Mouse (Mus musculus) heart, embryonic 16.5 days (tissue): ENCODE data around the gene Gm5868. TPM values are rescaled to one million over a fixed set of nuclear protein-coding genes. Genes with fewer than 3 reads are reported as not detected.
A peak's percentile ranks its signal among the peaks of the same experiment; 100 is the strongest.

Experiments used
- ATAC-seq: fragments of 200-750 bp; cut with Nextera tagmentation; replicated peaks from 2 replicates; pipeline ENCODE4 v1.8.0; 2017; ENCODE audit warnings: moderate number of reproducible peaks; ENCODE audit not compliant: insufficient read depth, low FRiP score; ENCODE audit errors: extremely low read depth
- H3K27ac ChIP-seq: fragments of 300-500 bp; sonication (generic); 2 replicates; pipeline ENCODE4 v1.5.1; 2014; ENCODE audit warnings: mild to moderate bottlenecking, low read length, control low read depth, moderate library complexity
- H3K27me3 ChIP-seq: fragments of 300-500 bp; sonication (generic); 2 replicates; pipeline ENCODE4 v1.6.1; 2014; ENCODE audit warnings: low read length, mixed read lengths; ENCODE audit not compliant: control insufficient read depth, insufficient read depth
- H3K36me3 ChIP-seq: fragments of 300-500 bp; sonication (generic); 2 replicates; pipeline ENCODE4 v1.6.1; 2014; ENCODE audit not compliant: control insufficient read depth, insufficient read depth
- H3K4me1 ChIP-seq: fragments of 300-500 bp; sonication (generic); 2 replicates; pipeline ENCODE4 v1.6.1; 2014; ENCODE audit warnings: low read length, mixed read lengths; ENCODE audit not compliant: control insufficient read depth, insufficient read depth
- H3K4me2 ChIP-seq: fragments of 300-500 bp; sonication (generic); 2 replicates; pipeline ENCODE4 v1.6.1; 2014; ENCODE audit warnings: low read depth, mild to moderate bottlenecking, control low read depth, low read length
- H3K4me3 ChIP-seq: fragments of 300-500 bp; sonication (generic); 2 replicates; pipeline ENCODE4 v1.5.1; 2014; ENCODE audit warnings: mild to moderate bottlenecking, control low read depth, low read length
- H3K9ac ChIP-seq: fragments of 300-500 bp; sonication (generic); 2 replicates; pipeline ENCODE4 v1.6.1; 2014; ENCODE audit warnings: low read length, control low read depth
- H3K9me3 ChIP-seq: fragments of 300-500 bp; sonication (generic); replicated peaks from 2 replicates; pipeline ENCODE4 v1.6.1; 2016; ENCODE audit warnings: low read length; ENCODE audit not compliant: control insufficient read depth
- WGBS: fragments of 180-500 bp; shearing (Covaris S2); extraction: QIAGEN DNeasy Blood & Tissue Kit; methylation state at CpG from one replicate; pipeline ENCODE4 v1.1.7; 2014; 5-methylcytosine and 5-hydroxymethylcytosine counted together
- polyA plus RNA-seq: library from polyadenylated mRNA; unstranded; fragments of >200 nt; fragmentation: Nextera tagmentation; extraction: Ambion mirVana; gene quantifications from 2 replicates; pipeline ENCODE4 v1.2.1, GENCODE M21; 2015

Gm5868 gene
- polyA plus RNA-seq, 1 experiment from 2014 or later: 0.21 TPM

DNA sequence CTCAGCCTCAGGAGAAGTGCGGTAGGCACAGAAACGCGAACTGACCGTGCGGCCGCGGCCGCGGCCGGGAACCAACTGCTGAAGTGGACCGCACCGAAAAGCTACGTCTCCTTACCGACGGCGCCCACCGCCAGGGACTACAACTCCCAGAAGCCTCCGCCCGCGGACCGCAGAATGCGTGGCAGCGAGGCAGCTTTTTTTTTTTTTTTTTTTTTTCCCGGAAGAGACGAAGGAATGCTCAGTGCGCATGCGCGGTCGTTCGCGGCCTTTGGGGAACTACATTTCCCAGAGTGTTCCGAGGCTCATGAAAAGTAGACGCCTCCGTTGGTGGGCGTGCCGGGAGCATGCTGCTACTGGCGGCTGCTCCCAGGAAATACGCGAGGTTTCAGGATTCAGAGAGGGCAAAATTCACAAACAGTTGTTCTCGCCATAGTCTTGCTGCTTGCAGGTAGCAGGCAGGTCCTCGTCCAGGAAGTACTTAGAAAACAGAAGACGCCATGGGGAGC is 27.8 kb downstream of the Gm5868 start, which contains the start of gene Nfxl1:
TSS of gene Nfxl1 (minus strand) at position 141 of the 506 bp plus-strand sequence.
- H3K36me3 ChIP-seq: peaks cover 3% of the 10 kb centered on the region; the same call in 1 of the 2 replicates
- H3K4me2 ChIP-seq: peak within 1 kb of the TSS; percentile 77
- peak; percentile 95 for ATAC-seq
- peak within 1 kb of the TSS; percentile 60 for H3K4me3 ChIP-seq
- peak within 1 kb of the TSS; percentile 74 for H3K9ac ChIP-seq
- H3K4me1 ChIP-seq: peaks cover 6% of the 10 kb centered on the region
- no peaks in the 10 kb centered on the region for H3K27me3 ChIP-seq
- under 1% methylated on average over 42 of the region's 42 CpGs for WGBS
- H3K9me3 ChIP-seq: peaks cover 3% of the 10 kb centered on the region; the same call in 1 of the 2 replicates
- H3K27ac ChIP-seq: 0 out of 2 replicates have a peak within 1 kb of the TSS, but pooled peaks have one; percentile 23

GRCm38 (mm10) chr5:72558716-72559526 is 28.4 kb downstream of the Gm5868 start:
- Histone ChIP-seq H3K4me1 (peaks cover 6% of the 10 kb centered on the region), H3K27me3 (no peaks in the 10 kb centered on the region), H3K27ac (0 out of 2 replicates have a peak overlapping the region, but pooled peaks have one; percentile 23), H3K9ac (peak overlapping the region; percentile 73), H3K4me3 (peak overlapping the region; percentile 60), H3K36me3 (peaks cover 3% of the 10 kb centered on the region; the same call in 1 of the 2 replicates), H3K4me2 (peak overlapping the region; percentile 77), H3K9me3 (peaks cover 2% of the 10 kb centered on the region; the same call in 1 of the 2 replicates)
- under 1% methylated on average over 57 of the region's 57 CpGs for WGBS
- peak; percentile 62 for ATAC-seq

DNA sequence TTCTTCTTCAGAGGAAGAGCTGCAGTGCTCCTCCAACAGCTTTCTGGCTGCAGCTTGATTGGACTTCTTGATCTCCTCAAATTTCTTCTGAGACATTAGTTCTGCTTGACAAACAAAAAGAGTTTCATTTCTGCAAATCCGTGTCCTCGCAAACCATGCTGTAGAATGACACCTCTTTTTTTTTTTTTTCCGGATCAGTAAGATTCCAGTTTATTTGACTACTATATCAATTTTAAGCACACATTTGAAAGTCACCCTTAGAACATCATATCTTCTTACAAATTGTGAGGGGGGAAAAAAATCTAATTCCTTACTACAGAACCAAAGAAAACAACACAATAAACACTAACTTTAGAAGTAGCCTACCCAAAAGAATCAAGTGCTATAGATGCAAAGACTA is 31.1 kb downstream of the Gm5868 start:
- no peak for ATAC-seq
- Histone ChIP-seq H3K27ac (no peak overlapping the region), H3K9me3 (no peaks in the 10 kb centered on the region), H3K4me1 (peaks cover 6% of the 10 kb centered on the region), H3K36me3 (peaks cover 8% of the 10 kb centered on the region), H3K4me3 (no peak overlapping the region), H3K9ac (no peak overlapping the region), H3K4me2 (no peak overlapping the region), H3K27me3 (no peaks in the 10 kb centered on the region)
- 92% methylated on average over 3 of the region's 3 CpGs for WGBS

DNA sequence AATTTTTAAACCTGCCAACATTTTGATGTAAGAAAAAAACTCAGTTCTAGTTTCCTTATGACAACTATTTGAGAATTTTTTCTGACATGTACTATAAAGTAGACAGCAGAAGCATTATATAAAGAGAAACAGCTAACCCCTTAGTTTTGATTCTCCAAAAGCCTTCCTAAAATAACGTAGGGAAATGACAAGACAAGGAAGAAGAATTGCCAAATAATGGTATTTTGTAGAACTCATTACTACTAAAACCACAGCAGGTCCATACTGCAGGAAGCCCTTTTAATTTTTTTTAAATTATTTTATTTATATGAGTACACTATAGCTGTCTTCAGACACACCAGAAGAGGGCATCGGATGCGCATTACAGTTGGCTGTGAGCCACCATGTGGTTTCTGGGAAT is 36.1 kb downstream of the Gm5868 start:
- Histone ChIP-seq H3K4me1 (no peaks in the 10 kb centered on the region), H3K27ac (no peak overlapping the region), H3K9me3 (no peaks in the 10 kb centered on the region), H3K27me3 (no peaks in the 10 kb centered on the region), H3K36me3 (peaks cover 10% of the 10 kb centered on the region), H3K4me3 (no peak overlapping the region), H3K9ac (no peak overlapping the region), H3K4me2 (no peak overlapping the region)
- WGBS: 87% methylated on average over 3 of the region's 3 CpGs
- no peak for ATAC-seq

Other genes with a start within 250 kb of the Gm5868 start
- 46.0 and 53.0 TPM in 2 replicates for gene Corin, start 83.1 kb downstream of the Gm5868 start, polyA plus RNA-seq
- 7.3 and 8.3 TPM in 2 replicates for gene Nfxl1, start 27.9 kb downstream of the Gm5868 start, polyA plus RNA-seq
- 0.12 TPM in 1 of 2 replicates, not detected in the other for gene Zar1, start 6.3 kb downstream of the Gm5868 start, polyA plus RNA-seq
- not detected in 2 replicates for gene Cnga1, start 56.7 kb upstream of the Gm5868 start, polyA plus RNA-seq
- 0.31 and 0.43 TPM in 2 replicates for gene Nipal1, start 60.2 kb upstream of the Gm5868 start, polyA plus RNA-seq
- 0.56 and 2.0 TPM in 2 replicates for gene Txk, start 165.2 kb upstream of the Gm5868 start, polyA plus RNA-seq